Mouse (Mus musculus): ENCODE results near the gene Mfng. TPM values are rescaled to one million over a fixed set of nuclear protein-coding genes. Genes with fewer than 3 reads are reported as not detected.

Gene Mfng
- polyA plus RNA-seq, 1 experiment from 2014 or later: 8.3 TPM

DNA sequence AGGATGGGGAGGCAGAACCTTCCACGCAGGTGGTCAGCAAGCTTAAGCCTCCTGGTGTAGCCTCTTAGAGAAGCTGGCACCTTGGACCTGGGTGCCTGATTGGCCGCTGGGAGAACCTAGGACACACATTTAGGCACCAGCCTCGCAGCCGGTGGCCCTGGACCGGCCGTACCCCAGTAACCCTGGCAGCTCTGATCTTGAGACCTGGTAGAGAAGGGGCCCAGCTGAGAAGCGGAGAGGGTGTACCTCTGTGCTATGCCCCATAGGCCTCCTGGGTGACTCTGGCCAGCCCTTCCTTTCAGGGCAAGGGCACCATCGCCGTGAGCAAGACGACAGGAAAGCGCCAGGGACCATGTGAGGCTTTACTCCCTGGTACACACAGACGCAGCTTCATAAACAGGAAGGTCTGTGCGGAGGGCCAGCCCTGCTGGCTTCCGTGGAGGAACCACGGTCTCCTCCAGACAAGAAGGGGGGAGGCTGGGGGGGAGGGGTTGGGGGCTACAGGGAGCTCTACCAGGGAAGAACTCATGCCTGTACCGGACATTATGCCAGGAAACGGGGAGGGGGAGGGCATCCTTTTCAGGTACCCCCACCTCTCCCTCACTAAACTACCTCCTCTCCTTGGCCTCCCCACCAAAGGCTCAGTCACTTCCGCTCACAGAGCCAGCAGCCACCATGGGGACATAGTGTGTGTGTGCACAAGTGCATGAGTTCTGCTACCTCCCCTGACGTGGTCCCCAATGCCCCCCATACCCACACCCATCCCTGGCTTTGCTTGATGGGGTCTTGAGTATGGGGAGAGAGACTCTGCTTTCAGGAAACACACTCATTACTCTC lies 1.5 kb downstream of the Mfng start:
- WGBS: 60% methylated on average over 19 of the region's 19 CpGs
- H3K27ac ChIP-seq (replicated peaks in 1 of 2; ENCODE audit: control insufficient read depth in 1 of 2, insufficient read depth in 1 of 2, low read depth in 2 of 2, low read length in 2 of 2): peak overlapping the region; percentile 29 to 31

DNA sequence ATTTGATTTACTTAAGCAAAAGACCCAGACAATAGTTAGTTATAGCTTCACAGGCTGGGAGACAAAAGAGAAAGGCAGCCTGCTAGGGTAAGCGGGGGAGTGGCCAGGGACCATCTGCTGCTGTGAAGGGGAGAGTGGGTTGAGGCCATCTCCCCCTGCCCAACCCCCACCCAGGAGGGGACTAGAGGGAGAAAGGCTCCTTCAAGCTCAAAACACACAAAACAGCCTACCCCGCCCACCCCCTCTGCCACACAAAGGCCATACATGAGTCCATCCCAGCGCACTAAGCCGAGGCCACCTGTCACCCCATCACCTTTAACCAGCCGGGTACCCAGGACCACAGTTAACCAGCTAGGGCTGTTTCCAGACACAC lies 2.3 kb downstream of the Mfng start:
- H3K27me3 ChIP-seq (ENCODE audit: control insufficient read depth, insufficient read depth, low read length): no peaks in the 10 kb centered on the region
- H3K36me3 ChIP-seq (ENCODE audit: control insufficient read depth, insufficient read depth, low read length): peaks cover 15% of the 10 kb centered on the region
- peak overlapping the region in 1 of 2 experiments; percentile 31; a peak in 2 of 4 replicates for H3K27ac ChIP-seq (replicated peaks in 1 of 2; ENCODE audit: control insufficient read depth in 1 of 2, insufficient read depth in 1 of 2, low read depth in 2 of 2, low read length in 2 of 2)
- H3K9me3 ChIP-seq (ENCODE audit: control insufficient read depth, low read length): 0 out of 2 replicates have a peak, but pooled peaks cover 3% of the 10 kb centered on the region
- peak overlapping the region; percentile 57 for H3K4me2 ChIP-seq (ENCODE audit: low read length)
- 67% methylated on average over 5 of the region's 5 CpGs for WGBS
- ATAC-seq (ENCODE audit: insufficient number of reproducible peaks, insufficient read depth, low FRiP score, low read depth): no peak
- H3K9ac ChIP-seq (ENCODE audit: low read length): peak overlapping the region; percentile 5; the same call in 1 of the 2 replicates
- H3K4me1 ChIP-seq (ENCODE audit: control insufficient read depth in 2 of 2, insufficient read depth in 2 of 2, low read length in 2 of 2): peaks cover 3 to 8% of the 10 kb centered on the region in 2 experiments; a peak in 3 of 4 replicates
- H3K4me3 ChIP-seq (ENCODE audit: control insufficient read depth in 1 of 2, insufficient read depth in 1 of 2, low read depth in 1 of 2, low read length in 2 of 2): peak overlapping the region; percentile 15 to 16; a peak in 2 of 4 replicates

More for the DNA sequence above, 1.5 kb downstream of the Mfng start:
- Histone ChIP-seq H3K4me2 (ENCODE audit: low read length) (peak overlapping the region; percentile 57), H3K36me3 (ENCODE audit: control insufficient read depth, insufficient read depth, low read length) (peaks cover 21% of the 10 kb centered on the region), H3K9me3 (ENCODE audit: control insufficient read depth, low read length) (0 out of 2 replicates have a peak, but pooled peaks cover 3% of the 10 kb centered on the region), H3K4me1 (ENCODE audit: control insufficient read depth in 2 of 2, insufficient read depth in 2 of 2, low read length in 2 of 2) (peaks cover 3 to 8% of the 10 kb centered on the region in 2 experiments; a peak in 3 of 4 replicates), H3K4me3 (ENCODE audit: control insufficient read depth in 1 of 2, insufficient read depth in 1 of 2, low read depth in 1 of 2, low read length in 2 of 2) (peak overlapping the region; percentile 22 to 28; a peak in 3 of 4 replicates), H3K27me3 (ENCODE audit: control insufficient read depth, insufficient read depth, low read length) (no peaks in the 10 kb centered on the region), H3K9ac (ENCODE audit: low read length) (peak overlapping the region; percentile 35; the same call in 1 of the 2 replicates)
- ATAC-seq (ENCODE audit: insufficient number of reproducible peaks, insufficient read depth, low FRiP score, low read depth): peak; percentile 44

DNA sequence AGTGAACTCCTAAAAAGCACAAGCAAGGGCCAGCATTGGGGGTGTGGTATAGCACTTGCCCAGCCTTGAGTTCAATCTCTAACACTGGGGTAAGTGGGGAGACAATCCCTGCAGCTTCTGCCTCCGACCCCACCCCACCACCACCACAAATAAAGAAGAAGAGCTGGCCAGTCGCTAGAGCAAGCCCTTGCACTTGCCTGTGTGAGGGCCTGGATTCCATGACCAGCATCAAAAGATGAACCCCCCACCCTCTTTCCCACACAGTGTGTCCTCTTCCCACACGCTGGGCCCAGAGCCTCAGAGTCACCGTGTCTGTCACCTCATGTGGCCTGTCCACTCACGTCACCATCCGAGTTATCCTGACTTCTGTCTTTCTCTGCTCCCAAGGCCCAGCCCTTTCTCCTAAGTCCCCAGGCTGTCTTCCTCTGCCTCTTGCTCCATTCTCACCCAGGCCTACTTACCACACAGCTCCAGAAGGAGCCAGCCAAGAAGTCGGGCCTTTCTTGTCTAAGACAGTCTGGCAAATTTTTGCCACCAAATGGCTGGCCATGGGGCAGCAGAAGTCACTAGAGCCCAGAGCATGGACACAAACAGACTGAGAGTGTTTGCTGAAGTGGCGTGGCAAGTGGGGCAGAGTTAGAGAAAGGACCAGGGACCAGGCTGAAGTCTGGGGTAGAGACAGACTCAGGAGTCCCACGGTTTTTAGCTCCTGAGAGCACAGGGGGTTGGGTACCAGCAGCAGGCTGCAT lies 2.9 kb downstream of the Mfng start:
- Histone ChIP-seq H3K9me3 (ENCODE audit: control insufficient read depth, low read length) (0 out of 2 replicates have a peak, but pooled peaks cover 3% of the 10 kb centered on the region), H3K4me2 (ENCODE audit: low read length) (peak overlapping the region; percentile 57; the same call in 1 of the 2 replicates), H3K27ac (replicated peaks in 1 of 2; ENCODE audit: control insufficient read depth in 1 of 2, insufficient read depth in 1 of 2, low read depth in 2 of 2, low read length in 2 of 2) (no peak overlapping the region), H3K4me1 (ENCODE audit: control insufficient read depth in 2 of 2, insufficient read depth in 2 of 2, low read length in 2 of 2) (peaks cover 3 to 8% of the 10 kb centered on the region in 2 experiments; a peak in 3 of 4 replicates), H3K27me3 (ENCODE audit: control insufficient read depth, insufficient read depth, low read length) (no peaks in the 10 kb centered on the region), H3K36me3 (ENCODE audit: control insufficient read depth, insufficient read depth, low read length) (peaks cover 11% of the 10 kb centered on the region), H3K9ac (ENCODE audit: low read length) (peak overlapping the region; percentile 5; the same call in 1 of the 2 replicates), H3K4me3 (ENCODE audit: control insufficient read depth in 1 of 2, insufficient read depth in 1 of 2, low read depth in 1 of 2, low read length in 2 of 2) (no peak overlapping the region; a peak in 1 of 4 replicates)
- 59% methylated on average over 9 of the region's 9 CpGs for WGBS
- ATAC-seq (ENCODE audit: insufficient number of reproducible peaks, insufficient read depth, low FRiP score, low read depth): no peak

DNA sequence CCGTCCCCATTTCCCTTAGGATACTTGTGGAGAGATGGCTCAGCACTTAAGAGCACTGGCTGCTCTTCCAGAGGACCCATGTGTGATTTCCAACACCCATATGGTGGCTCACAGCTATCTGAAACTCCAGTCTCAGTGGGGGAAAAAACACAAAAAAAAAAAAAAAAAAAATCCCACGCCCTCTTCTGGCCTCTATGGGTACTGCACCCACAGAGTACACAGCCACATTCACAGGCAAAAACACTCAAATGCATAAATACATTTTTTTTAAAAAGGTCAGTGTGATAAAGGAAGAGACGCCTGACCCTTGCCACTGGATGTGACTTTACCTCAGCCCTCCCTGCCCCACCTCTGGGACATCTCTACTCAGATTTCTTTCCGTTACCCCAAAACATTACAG lies 4.2 kb downstream of the Mfng start:
- Histone ChIP-seq H3K9ac (ENCODE audit: low read length) (no peak overlapping the region), H3K27me3 (ENCODE audit: control insufficient read depth, insufficient read depth, low read length) (no peaks in the 10 kb centered on the region), H3K36me3 (ENCODE audit: control insufficient read depth, insufficient read depth, low read length) (no peaks in the 10 kb centered on the region), H3K4me3 (ENCODE audit: control insufficient read depth in 1 of 2, insufficient read depth in 1 of 2, low read depth in 1 of 2, low read length in 2 of 2) (no peak overlapping the region), H3K9me3 (ENCODE audit: control insufficient read depth, low read length) (0 out of 2 replicates have a peak, but pooled peaks cover 3% of the 10 kb centered on the region), H3K27ac (replicated peaks in 1 of 2; ENCODE audit: control insufficient read depth in 1 of 2, insufficient read depth in 1 of 2, low read depth in 2 of 2, low read length in 2 of 2) (no peak overlapping the region), H3K4me2 (ENCODE audit: low read length) (no peak overlapping the region), H3K4me1 (ENCODE audit: control insufficient read depth in 2 of 2, insufficient read depth in 2 of 2, low read length in 2 of 2) (peaks cover 3 to 8% of the 10 kb centered on the region in 2 experiments; a peak in 3 of 4 replicates)
- ATAC-seq (ENCODE audit: insufficient number of reproducible peaks, insufficient read depth, low FRiP score, low read depth): no peak
- 88% methylated on average over 4 of the region's 4 CpGs for WGBS

DNA sequence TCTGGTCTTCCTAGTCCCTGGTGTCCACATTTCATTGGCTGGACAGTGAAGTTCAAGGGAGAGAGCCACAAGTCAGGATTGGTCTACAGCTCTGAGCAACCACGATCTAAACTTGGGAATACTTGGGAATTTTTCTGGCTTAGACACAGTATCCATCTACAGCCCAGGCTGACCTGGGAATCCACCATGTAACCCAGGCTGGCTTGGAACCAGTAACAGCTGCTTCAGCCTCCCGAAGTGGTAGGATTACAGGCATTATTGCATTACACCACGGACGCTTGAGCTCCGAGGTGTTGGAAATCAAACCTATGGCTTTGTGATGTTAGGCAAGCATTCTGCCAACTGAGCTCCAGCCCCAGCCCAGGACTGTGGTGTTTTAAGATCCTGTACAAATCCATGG lies 9.6 kb downstream of the Mfng start:
- Histone ChIP-seq H3K27ac (replicated peaks in 1 of 2; ENCODE audit: control insufficient read depth in 1 of 2, insufficient read depth in 1 of 2, low read depth in 2 of 2, low read length in 2 of 2) (no peak overlapping the region), H3K27me3 (ENCODE audit: control insufficient read depth, insufficient read depth, low read length) (no peaks in the 10 kb centered on the region), H3K4me2 (ENCODE audit: low read length) (no peak overlapping the region), H3K9me3 (ENCODE audit: control insufficient read depth, low read length) (0 out of 2 replicates have a peak, but pooled peaks cover under 1% of the 10 kb centered on the region), H3K4me3 (ENCODE audit: control insufficient read depth in 1 of 2, insufficient read depth in 1 of 2, low read depth in 1 of 2, low read length in 2 of 2) (no peak overlapping the region), H3K36me3 (ENCODE audit: control insufficient read depth, insufficient read depth, low read length) (no peaks in the 10 kb centered on the region), H3K9ac (ENCODE audit: low read length) (no peak overlapping the region), H3K4me1 (ENCODE audit: control insufficient read depth in 2 of 2, insufficient read depth in 2 of 2, low read length in 2 of 2) (no peaks in the 10 kb centered on the region)
- 78% methylated on average over 5 of the region's 5 CpGs for WGBS
- no peak for ATAC-seq (ENCODE audit: insufficient number of reproducible peaks, insufficient read depth, low FRiP score, low read depth)

DNA sequence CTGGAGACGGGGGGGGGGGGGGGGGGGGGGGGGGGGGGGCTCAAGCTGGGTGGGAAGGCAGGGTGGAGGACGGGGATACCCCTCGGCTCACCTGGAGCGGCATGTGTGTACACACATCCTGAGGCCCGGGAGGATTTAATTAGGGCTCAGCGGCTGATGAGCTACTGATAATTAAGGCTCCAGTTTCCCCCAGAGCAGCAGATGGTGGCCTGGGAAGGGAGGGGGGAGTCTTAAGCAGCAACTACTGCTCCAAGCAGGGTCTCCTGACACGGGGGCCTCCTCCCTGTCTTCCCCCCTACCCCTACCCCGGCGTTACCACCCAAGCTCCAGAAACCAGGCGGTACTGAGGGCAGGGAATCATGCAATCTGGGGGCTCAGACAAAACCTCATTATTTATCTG lies 10.1 kb downstream of the Mfng start:
- Histone ChIP-seq H3K27me3 (ENCODE audit: control insufficient read depth, insufficient read depth, low read length) (no peaks in the 10 kb centered on the region), H3K36me3 (ENCODE audit: control insufficient read depth, insufficient read depth, low read length) (no peaks in the 10 kb centered on the region), H3K9ac (ENCODE audit: low read length) (no peak overlapping the region), H3K27ac (replicated peaks in 1 of 2; ENCODE audit: control insufficient read depth in 1 of 2, insufficient read depth in 1 of 2, low read depth in 2 of 2, low read length in 2 of 2) (no peak overlapping the region), H3K4me2 (ENCODE audit: low read length) (no peak overlapping the region), H3K4me1 (ENCODE audit: control insufficient read depth in 2 of 2, insufficient read depth in 2 of 2, low read length in 2 of 2) (no peaks in the 10 kb centered on the region), H3K4me3 (ENCODE audit: control insufficient read depth in 1 of 2, insufficient read depth in 1 of 2, low read depth in 1 of 2, low read length in 2 of 2) (no peak overlapping the region), H3K9me3 (ENCODE audit: control insufficient read depth, low read length) (no peaks in the 10 kb centered on the region)
- ATAC-seq (ENCODE audit: insufficient number of reproducible peaks, insufficient read depth, low FRiP score, low read depth): no peak
- 22% methylated on average over 9 of the region's 10 CpGs for WGBS

DNA sequence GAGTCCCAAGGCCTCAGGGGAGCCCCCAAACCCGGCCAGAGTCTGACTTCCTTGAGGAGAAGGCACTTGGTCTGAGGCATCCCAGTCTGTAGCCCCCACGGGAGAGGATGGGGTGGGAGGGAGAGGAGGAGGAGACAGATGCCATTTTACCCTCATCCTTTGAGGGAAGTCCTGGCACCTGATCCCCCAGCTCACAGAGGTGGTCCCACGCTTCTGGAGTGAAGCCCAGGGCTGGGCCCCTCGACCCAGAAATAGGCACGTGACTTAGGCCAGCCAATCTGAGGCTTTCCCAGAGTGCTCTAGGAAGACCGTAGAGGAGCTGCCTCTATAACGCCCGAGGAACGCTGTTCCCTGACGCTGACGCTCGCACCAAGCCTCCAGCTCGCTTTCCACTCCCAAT lies 12.2 kb downstream of the Mfng start:
- Histone ChIP-seq H3K4me3 (ENCODE audit: control insufficient read depth in 1 of 2, insufficient read depth in 1 of 2, low read depth in 1 of 2, low read length in 2 of 2) (no peak overlapping the region), H3K4me2 (ENCODE audit: low read length) (no peak overlapping the region), H3K4me1 (ENCODE audit: control insufficient read depth in 2 of 2, insufficient read depth in 2 of 2, low read length in 2 of 2) (no peaks in the 10 kb centered on the region), H3K36me3 (ENCODE audit: control insufficient read depth, insufficient read depth, low read length) (no peaks in the 10 kb centered on the region), H3K27me3 (ENCODE audit: control insufficient read depth, insufficient read depth, low read length) (no peaks in the 10 kb centered on the region), H3K9ac (ENCODE audit: low read length) (no peak overlapping the region), H3K9me3 (ENCODE audit: control insufficient read depth, low read length) (no peaks in the 10 kb centered on the region), H3K27ac (replicated peaks in 1 of 2; ENCODE audit: control insufficient read depth in 1 of 2, insufficient read depth in 1 of 2, low read depth in 2 of 2, low read length in 2 of 2) (no peak overlapping the region)
- no peak for ATAC-seq (ENCODE audit: insufficient number of reproducible peaks, insufficient read depth, low FRiP score, low read depth)
- WGBS: 82% methylated on average over 13 of the region's 13 CpGs
